Mouse (Mus musculus): Measurements from ENCODE around the gene Rps3.

DNA sequence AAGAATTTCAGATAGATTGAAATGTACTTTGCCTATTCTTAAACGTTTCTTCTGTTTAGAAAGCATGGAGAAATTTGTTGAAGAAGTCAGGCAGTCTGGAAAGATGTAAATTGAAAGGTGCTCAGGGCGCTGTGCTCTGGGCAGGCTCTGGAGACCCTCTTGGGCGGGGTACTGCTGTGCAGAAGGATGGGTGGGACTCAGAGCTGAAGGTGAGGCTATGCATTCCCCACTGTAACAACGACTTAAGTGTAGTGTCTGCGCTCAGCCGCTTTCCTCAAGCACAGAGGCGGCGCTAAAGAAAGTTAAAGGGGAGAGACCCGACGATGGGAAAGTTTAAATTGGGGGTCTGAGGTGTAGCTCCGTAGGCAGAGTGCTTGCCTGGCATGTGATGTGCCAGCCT lies 53.3 kb downstream of the Rps3 start:
- TF ChIP-seq CTCF (IDR thresholded peaks at IDR 0.05; ENCODE audit: low read depth) (no peak), EP300 (IDR thresholded peaks at IDR 0.05; ENCODE audit: low read depth) (no peak)
